Mouse (Mus musculus): ENCODE measurements at regions not wholly inside any gene's neighbourhood (a gene's known extent, or its start where the extent isn't known, plus 50 kb on each side); places are given as distances from the start of the nearest gene placed in this dataset.
A peak's percentile ranks its signal among the peaks of the same experiment; 100 is the strongest.

DNA sequence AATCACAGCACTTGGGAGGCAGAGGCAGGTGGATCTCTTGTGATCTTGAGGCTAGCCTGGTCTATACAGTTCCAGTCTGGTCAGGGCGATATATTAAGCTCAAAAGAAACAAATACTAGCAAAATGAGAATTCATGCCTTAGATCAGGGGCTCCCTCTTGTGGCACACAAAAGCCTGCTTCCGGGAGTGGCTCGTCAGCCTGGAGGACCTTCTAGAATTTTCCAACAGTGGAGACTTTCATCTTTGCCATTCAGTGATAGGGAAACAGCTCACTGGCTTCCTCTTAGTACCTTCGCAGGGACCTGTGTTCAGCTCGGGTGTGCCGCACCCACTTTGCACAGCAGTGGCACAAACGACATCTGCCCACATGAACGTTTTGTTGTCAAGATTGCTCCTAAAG, 217.5 kb upstream of the Klf14 start:
- TF ChIP-seq GATA1 (IDR thresholded peaks at IDR 0.05; ENCODE audit: borderline replicate concordance, low read length) (no peak), FLI1 (IDR thresholded peaks at IDR 0.05; ENCODE audit: low read length) (no peak)
- Histone ChIP-seq H3K4me3 (replicated peaks) (peak overlapping the region; percentile 77), H3K36me3 (replicated peaks; ENCODE audit: low read length) (peaks cover 75% of the 10 kb centered on the region), H3K27me3 (replicated peaks) (no peaks in the 10 kb centered on the region), H3K9me3 (no peaks in the 10 kb centered on the region), H3K4me1 (peaks cover 87% of the 10 kb centered on the region)

DNA sequence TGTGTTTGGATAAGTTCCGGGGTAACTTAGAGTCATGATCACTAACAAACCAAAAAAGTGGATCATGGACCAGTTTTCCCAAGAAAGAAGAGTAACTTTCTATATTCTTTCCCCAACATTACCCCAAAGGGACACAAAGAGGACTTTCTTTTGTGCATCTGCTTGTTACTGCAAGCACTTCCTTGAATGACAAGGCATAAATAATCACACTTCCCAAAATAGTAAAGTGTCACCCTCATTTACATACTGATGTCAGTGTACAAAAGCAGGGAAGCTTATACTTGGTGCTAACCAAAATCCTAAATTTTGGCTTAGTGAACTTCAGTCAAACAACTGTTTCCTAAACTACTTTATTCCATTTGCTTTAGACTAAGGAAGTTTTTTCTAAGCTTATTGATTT, 218.0 kb upstream of the Klf14 start:
- peaks cover 86% of the 10 kb centered on the region for H3K4me1 ChIP-seq
- H3K9me3 ChIP-seq: no peaks in the 10 kb centered on the region
- TF ChIP-seq FLI1 (IDR thresholded peaks at IDR 0.05; ENCODE audit: low read length) (no peak), GATA1 (IDR thresholded peaks at IDR 0.05; ENCODE audit: borderline replicate concordance, low read length) (no peak)
- H3K27me3 ChIP-seq (replicated peaks): no peaks in the 10 kb centered on the region
- H3K36me3 ChIP-seq (replicated peaks; ENCODE audit: low read length): peaks cover 75% of the 10 kb centered on the region
- H3K4me3 ChIP-seq (replicated peaks): peak overlapping the region; percentile 77

DNA sequence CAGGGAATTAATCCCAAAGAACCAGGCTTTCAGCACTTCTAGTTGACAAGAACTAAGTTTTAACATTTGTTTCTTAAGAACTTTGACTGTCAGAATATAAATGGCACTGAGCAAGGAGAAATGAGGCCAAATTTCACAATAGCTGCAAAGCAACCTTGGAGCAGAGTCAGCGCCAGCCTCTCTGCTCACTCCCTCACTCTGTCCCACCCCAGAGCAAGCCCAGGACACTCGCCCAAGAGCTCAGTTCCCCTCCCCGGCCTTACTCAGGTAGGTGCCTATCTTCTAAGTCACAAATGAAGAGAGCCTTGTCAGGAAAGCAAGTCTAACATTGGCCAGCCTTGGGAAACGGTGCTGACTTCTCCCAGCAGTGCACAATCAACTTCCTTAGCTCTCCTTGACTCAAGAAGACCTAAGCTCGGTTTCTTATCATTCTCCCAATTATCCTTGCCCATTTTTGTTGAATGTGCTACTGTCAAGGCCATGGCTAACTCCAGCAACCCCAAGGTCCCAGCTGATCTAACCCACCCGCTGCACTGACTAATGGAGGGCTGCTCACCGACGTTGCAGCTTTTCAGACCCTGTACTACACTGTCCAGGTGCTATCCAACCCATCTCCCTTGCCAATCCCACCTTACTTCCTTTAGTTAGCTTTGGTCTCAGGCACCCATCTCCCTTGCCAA, 219.5 kb upstream of the Klf14 start:
- peaks cover 86% of the 10 kb centered on the region for H3K4me1 ChIP-seq
- TF ChIP-seq GATA1 (IDR thresholded peaks at IDR 0.05; ENCODE audit: borderline replicate concordance, low read length) (no peak), FLI1 (IDR thresholded peaks at IDR 0.05; ENCODE audit: low read length) (no peak)
- H3K9me3 ChIP-seq: no peaks in the 10 kb centered on the region
- H3K27me3 ChIP-seq (replicated peaks): no peaks in the 10 kb centered on the region
- peak overlapping the region; percentile 64 for H3K4me3 ChIP-seq (replicated peaks)
- H3K36me3 ChIP-seq (replicated peaks; ENCODE audit: low read length): peaks cover 77% of the 10 kb centered on the region

DNA sequence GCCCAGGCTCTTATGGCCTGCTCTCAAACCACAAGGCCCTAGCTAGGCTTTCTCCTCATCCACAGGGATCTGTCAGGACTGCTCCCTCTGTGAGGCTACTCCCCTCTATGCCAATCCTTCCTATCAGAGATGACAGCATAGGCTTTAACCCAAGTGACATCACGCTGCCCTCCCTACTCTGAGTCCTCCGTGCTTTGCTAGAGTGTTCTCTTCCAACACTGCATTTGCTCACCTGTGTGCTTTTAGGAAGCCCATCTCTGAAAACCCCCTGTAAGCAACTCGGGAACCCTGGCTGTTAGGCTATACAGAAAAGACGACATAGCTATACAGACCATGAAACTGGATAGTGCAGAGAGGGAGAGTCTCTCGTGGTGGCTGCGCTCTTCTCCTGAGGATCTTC, 216.3 kb upstream of the Mkln1 start:
- H3K36me3 ChIP-seq (replicated peaks; ENCODE audit: low read length): peaks cover 82% of the 10 kb centered on the region
- H3K27me3 ChIP-seq (replicated peaks): no peaks in the 10 kb centered on the region
- 0 out of 2 replicates have a peak, but pooled peaks cover 4% of the 10 kb centered on the region for H3K9me3 ChIP-seq
- peaks cover 66% of the 10 kb centered on the region for H3K4me1 ChIP-seq
- no peak overlapping the region for H3K4me3 ChIP-seq (replicated peaks)
- TF ChIP-seq GATA1 (IDR thresholded peaks at IDR 0.05; ENCODE audit: borderline replicate concordance, low read length) (no peak), FLI1 (IDR thresholded peaks at IDR 0.05; ENCODE audit: low read length) (no peak)

DNA sequence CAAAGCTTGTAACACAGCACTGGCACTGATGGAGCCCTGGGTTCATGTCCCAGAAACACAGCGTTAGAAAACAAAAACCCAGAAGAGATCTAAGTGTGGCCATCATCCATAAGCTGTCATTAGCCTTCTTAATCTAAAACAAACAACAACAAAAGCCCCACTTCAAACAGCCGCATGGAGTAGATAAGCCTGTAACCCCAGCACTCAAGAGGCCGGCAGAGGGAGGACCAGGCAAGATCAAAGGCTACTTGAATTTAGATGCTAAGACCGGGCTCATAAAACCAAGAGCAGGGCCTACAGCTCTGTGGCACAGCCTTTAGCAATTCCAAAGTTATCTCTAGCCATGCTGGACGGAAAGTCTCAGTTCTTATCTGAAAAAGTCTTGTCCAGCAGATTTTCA, 215.4 kb upstream of the Mkln1 start:
- peaks cover 66% of the 10 kb centered on the region for H3K4me1 ChIP-seq
- H3K4me3 ChIP-seq (replicated peaks): no peak overlapping the region
- TF ChIP-seq FLI1 (IDR thresholded peaks at IDR 0.05; ENCODE audit: low read length) (no peak), GATA1 (IDR thresholded peaks at IDR 0.05; ENCODE audit: borderline replicate concordance, low read length) (no peak)
- H3K36me3 ChIP-seq (replicated peaks; ENCODE audit: low read length): peaks cover 78% of the 10 kb centered on the region
- no peaks in the 10 kb centered on the region for H3K27me3 ChIP-seq (replicated peaks)
- 0 out of 2 replicates have a peak, but pooled peaks cover 4% of the 10 kb centered on the region for H3K9me3 ChIP-seq

DNA sequence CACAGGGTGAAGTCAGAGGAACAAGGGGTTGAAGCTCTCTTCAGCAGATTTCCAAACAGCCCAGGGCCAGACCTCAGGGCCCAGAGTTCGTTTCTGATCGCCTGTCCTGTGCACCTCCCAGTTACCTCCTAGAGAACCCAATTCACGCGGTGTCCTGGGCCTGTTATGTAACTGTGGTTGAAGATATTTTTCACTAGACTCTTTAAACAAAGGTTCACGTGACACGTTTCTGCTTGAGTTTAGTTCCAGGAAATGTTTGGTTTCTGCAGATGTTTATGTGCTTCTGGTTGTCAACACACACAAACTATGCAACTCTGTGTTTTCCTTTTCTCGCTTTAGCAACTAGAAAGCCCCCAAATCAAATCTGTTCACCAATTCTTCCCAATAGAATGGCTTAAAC, 214.0 kb upstream of the Mkln1 start:
- Histone ChIP-seq H3K4me1 (peaks cover 67% of the 10 kb centered on the region), H3K36me3 (replicated peaks; ENCODE audit: low read length) (peaks cover 72% of the 10 kb centered on the region), H3K9me3 (0 out of 2 replicates have a peak, but pooled peaks cover 4% of the 10 kb centered on the region), H3K4me3 (replicated peaks) (no peak overlapping the region), H3K27me3 (replicated peaks) (no peaks in the 10 kb centered on the region)
- TF ChIP-seq FLI1 (IDR thresholded peaks at IDR 0.05; ENCODE audit: low read length): no peak
- no peak for TF ChIP-seq GATA1 (IDR thresholded peaks at IDR 0.05; ENCODE audit: borderline replicate concordance, low read length)

DNA sequence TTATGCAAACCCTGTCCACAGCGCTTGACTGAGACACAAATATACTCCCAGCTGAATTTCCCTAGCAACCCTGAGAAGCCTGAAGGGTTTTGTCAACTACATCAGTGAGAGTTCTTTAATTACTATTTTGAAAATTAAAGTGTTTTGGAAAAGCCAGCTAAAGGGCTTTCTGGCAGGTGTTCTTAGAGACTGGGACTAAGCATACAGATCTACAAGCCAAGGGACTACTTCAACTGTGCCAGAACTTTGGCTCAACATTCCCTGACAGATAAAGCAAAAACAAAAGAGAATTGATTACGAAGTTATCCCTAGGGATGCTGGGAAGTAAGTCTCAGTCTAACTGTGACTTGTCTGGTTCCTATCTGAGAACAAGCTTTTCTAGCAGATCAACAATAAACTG, 213.4 kb upstream of the Mkln1 start:
- no peak for TF ChIP-seq FLI1 (IDR thresholded peaks at IDR 0.05; ENCODE audit: low read length)
- TF ChIP-seq GATA1 (IDR thresholded peaks at IDR 0.05; ENCODE audit: borderline replicate concordance, low read length): no peak
- Histone ChIP-seq H3K9me3 (0 out of 2 replicates have a peak, but pooled peaks cover 4% of the 10 kb centered on the region), H3K27me3 (replicated peaks) (no peaks in the 10 kb centered on the region), H3K36me3 (replicated peaks; ENCODE audit: low read length) (peaks cover 72% of the 10 kb centered on the region), H3K4me1 (peaks cover 69% of the 10 kb centered on the region), H3K4me3 (replicated peaks) (no peak overlapping the region)

DNA sequence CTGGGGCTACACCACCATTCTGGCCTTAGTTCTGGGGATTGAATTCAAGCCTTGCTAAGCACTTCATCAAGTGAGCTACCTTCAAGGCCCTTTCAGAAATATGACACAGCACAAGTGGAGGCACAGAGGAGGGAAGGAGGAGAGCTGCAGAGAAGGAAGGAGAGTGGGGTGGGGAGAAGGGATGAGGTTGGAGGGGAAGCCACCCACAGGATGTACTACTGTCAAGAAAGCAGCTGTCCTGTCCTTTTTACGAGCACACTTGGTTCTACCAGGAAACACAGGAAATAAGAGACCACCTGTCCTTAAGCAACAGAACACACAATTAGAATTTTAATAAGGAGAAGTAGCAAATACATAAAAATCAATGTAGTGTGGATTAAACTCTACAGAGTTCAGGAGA, 210.5 kb upstream of the Mkln1 start:
- 0 out of 2 replicates have a peak, but pooled peaks cover 4% of the 10 kb centered on the region for H3K9me3 ChIP-seq
- H3K4me3 ChIP-seq (replicated peaks): peak overlapping the region; percentile 62
- TF ChIP-seq FLI1 (IDR thresholded peaks at IDR 0.05; ENCODE audit: low read length) (no peak), GATA1 (IDR thresholded peaks at IDR 0.05; ENCODE audit: borderline replicate concordance, low read length) (no peak)
- peaks cover 72% of the 10 kb centered on the region for H3K4me1 ChIP-seq
- H3K27me3 ChIP-seq (replicated peaks): no peaks in the 10 kb centered on the region
- H3K36me3 ChIP-seq (replicated peaks; ENCODE audit: low read length): peaks cover 61% of the 10 kb centered on the region

DNA sequence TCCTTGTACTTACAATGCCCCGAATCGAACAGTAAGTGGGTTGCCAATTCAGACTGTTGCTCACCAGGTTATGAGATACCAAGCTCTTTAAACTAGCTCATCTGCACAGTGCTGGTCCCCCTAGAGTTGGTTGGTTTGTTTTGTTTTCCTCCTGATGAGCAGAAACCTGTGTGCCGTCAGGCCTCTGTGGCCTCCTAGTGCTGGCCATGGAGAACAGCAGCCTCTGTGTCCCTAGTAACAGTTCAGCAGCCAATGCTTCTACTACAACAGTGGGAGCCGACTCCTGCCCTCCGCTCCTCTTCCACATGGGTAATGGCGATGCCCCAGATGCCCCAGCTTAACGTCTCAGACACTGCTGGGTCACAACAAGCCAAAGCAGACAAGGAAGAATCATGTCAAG, 209.5 kb upstream of the Mkln1 start:
- Histone ChIP-seq H3K4me1 (peaks cover 70% of the 10 kb centered on the region), H3K27me3 (replicated peaks) (no peaks in the 10 kb centered on the region), H3K36me3 (replicated peaks; ENCODE audit: low read length) (peaks cover 63% of the 10 kb centered on the region), H3K4me3 (replicated peaks) (peak overlapping the region; percentile 38), H3K9me3 (0 out of 2 replicates have a peak, but pooled peaks cover 1% of the 10 kb centered on the region)
- TF ChIP-seq FLI1 (IDR thresholded peaks at IDR 0.05; ENCODE audit: low read length): no peak
- no peak for TF ChIP-seq GATA1 (IDR thresholded peaks at IDR 0.05; ENCODE audit: borderline replicate concordance, low read length)

DNA sequence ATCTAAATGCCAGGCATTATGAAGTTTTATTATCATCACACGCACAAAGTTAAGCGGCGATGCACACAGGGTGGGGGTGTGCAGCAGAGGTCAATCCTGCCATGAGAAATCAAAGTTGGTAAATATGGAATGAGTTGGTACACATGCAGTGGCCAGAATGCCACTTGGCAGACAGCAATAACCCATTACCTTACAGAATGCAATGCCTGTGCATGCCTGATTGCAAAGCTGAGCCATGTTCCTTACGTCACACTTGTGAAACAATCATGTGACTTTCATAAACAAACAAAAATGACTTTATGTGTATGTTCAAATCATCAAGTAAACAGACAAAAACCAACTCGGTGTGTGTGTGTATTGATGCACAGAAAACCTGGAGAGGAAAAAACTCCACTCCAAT, 208.5 kb upstream of the Mkln1 start:
- H3K9me3 ChIP-seq: no peaks in the 10 kb centered on the region
- TF ChIP-seq GATA1 (IDR thresholded peaks at IDR 0.05; ENCODE audit: borderline replicate concordance, low read length): no peak
- TF ChIP-seq FLI1 (IDR thresholded peaks at IDR 0.05; ENCODE audit: low read length): no peak
- no peak overlapping the region for H3K4me3 ChIP-seq (replicated peaks)
- H3K36me3 ChIP-seq (replicated peaks; ENCODE audit: low read length): peaks cover 63% of the 10 kb centered on the region
- H3K4me1 ChIP-seq: peaks cover 72% of the 10 kb centered on the region
- no peaks in the 10 kb centered on the region for H3K27me3 ChIP-seq (replicated peaks)

Data from megakaryocyte, embryonic 14.5 days (primary cell).